20 mouse cellular contexts compared by ENCODE assay signal in the genomic region with DNA sequence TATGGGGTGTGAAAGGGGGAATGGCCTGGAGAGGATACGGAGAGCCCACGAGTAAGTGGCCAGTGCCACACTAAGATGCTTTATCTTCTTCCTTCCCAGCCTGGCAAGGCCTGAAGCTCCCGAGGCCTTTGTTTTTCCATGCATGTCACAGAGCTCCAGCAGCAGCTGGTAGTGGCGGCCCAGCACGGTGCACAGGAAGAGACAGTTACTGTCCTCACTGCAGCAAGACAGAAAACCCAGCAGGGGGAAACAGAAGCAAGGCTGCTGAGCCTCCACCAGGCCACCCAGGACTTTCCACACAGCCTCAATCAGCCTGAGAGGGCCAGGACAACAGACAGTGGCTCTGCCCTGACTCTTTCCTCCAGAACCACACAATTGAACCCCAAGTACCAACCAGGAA.
DNase-seq lines count a peak whose midpoint lies in the region; ATAC-seq and TF ChIP-seq lines count a peak whose summit lies in the region.
"Had no signal": no experiment of that assay in that cellular context is flagged by ENCODE, and none has a peak within 500 bp of the region (broad histone marks: within the 10 kb centered on the region; RNA-seq: fewer than 3 reads in every experiment).

No protein-coding gene starts in this region.

- DNase-seq in midbrain, postnatal 0 days (ENCODE audit: low spot score) = no peak
- DNase-seq in midbrain, embryonic 10.5 days (ENCODE audit: low spot score) = no peak
- DNase-seq in thymus, postnatal 14 days = peak; percentile 45
- DNase-seq in left cerebral cortex, postnatal 36 days (ENCODE audit: low spot score in 2 of 2) = no peak
- DNase-seq: adrenal gland, adult 2 months; cerebellum, adult 2 months; cerebellum, postnatal 36 days; forebrain, postnatal 0 days; kidney, adult 2 months; kidney, postnatal 14 days; left cerebral cortex, postnatal 4 days; lung, adult 2 months; lung, postnatal 4 days; right cerebral cortex, adult 18-20 months had no signal

- H3K27me3 ChIP-seq in hindbrain, embryonic 16.5 days (replicated peaks; ENCODE audit: control insufficient read depth, insufficient read depth, low read length) = no peaks in the 10 kb centered on the region
- no peaks in the 10 kb centered on the region for H3K27me3 ChIP-seq in hindbrain, embryonic 12.5 days
- H3K27me3 ChIP-seq in midbrain, postnatal 0 days (ENCODE audit: insufficient read depth, low read length) = no peaks in the 10 kb centered on the region
- H3K27me3 ChIP-seq in midbrain, embryonic 10.5 days (ENCODE audit: low read depth, poor library complexity, severe bottlenecking) = no peaks in the 10 kb centered on the region
- H3K27me3 ChIP-seq: embryonic facial prominence, embryonic 15.5 days had no signal

- H3K27ac ChIP-seq in hindbrain, embryonic 16.5 days (ENCODE audit: low read depth, low read length) = 0 out of 2 replicates have a peak overlapping the region, but pooled peaks have one; percentile 3
- H3K27ac ChIP-seq in hindbrain, embryonic 12.5 days = no peak overlapping the region
- no peak overlapping the region for H3K27ac ChIP-seq in midbrain, postnatal 0 days (ENCODE audit: low read depth, low read length)
- no peak overlapping the region for H3K27ac ChIP-seq in midbrain, embryonic 10.5 days (replicated peaks)
- H3K27ac ChIP-seq: embryonic facial prominence, embryonic 15.5 days had no signal

- no peaks in the 10 kb centered on the region for H3K36me3 ChIP-seq in hindbrain, embryonic 16.5 days (ENCODE audit: control insufficient read depth, insufficient read depth, low read length)
- H3K36me3 ChIP-seq in hindbrain, embryonic 12.5 days = no peaks in the 10 kb centered on the region
- H3K36me3 ChIP-seq in midbrain, postnatal 0 days (ENCODE audit: insufficient read depth, low read length) = no peaks in the 10 kb centered on the region
- peaks cover 34% of the 10 kb centered on the region for H3K36me3 ChIP-seq in midbrain, embryonic 10.5 days
- H3K36me3 ChIP-seq: embryonic facial prominence, embryonic 15.5 days had no signal

- no peaks in the 10 kb centered on the region for H3K9me3 ChIP-seq in hindbrain, embryonic 16.5 days (ENCODE audit: control insufficient read depth, low read length)
- no peaks in the 10 kb centered on the region for H3K9me3 ChIP-seq in hindbrain, embryonic 12.5 days (replicated peaks)
- H3K9me3 ChIP-seq in midbrain, postnatal 0 days (ENCODE audit: low read length) = no peaks in the 10 kb centered on the region
- H3K9me3 ChIP-seq in midbrain, embryonic 10.5 days (replicated peaks) = no peaks in the 10 kb centered on the region
- H3K9me3 ChIP-seq: embryonic facial prominence, embryonic 15.5 days had no signal

- 42% methylated on average over 4 of the region's 5 CpGs for whole genome bisulfite sequencing in hindbrain, embryonic 16.5 days
- 62% methylated on average over 5 of the region's 5 CpGs for WGBS in hindbrain, embryonic 12.5 days
- 58% methylated on average over 5 of the region's 5 CpGs for WGBS in midbrain, postnatal 0 days
- 60% methylated on average over 5 of the region's 5 CpGs for WGBS in midbrain, embryonic 10.5 days

- no peak overlapping the region for H3K4me3 ChIP-seq in hindbrain, embryonic 16.5 days (ENCODE audit: low read length)
- no peak overlapping the region for H3K4me3 ChIP-seq in hindbrain, embryonic 12.5 days
- no peak overlapping the region for H3K4me3 ChIP-seq in midbrain, postnatal 0 days (ENCODE audit: low read depth, low read length)
- no peak overlapping the region for H3K4me3 ChIP-seq in midbrain, embryonic 10.5 days
- H3K4me3 ChIP-seq: embryonic facial prominence, embryonic 15.5 days had no signal

- no peak overlapping the region for H3K9ac ChIP-seq in hindbrain, embryonic 16.5 days (ENCODE audit: low read depth, low read length)
- no peak overlapping the region for H3K9ac ChIP-seq in hindbrain, embryonic 12.5 days
- H3K9ac ChIP-seq in midbrain, postnatal 0 days (replicated peaks; ENCODE audit: low read length, poor library complexity, severe bottlenecking) = no peak overlapping the region
- H3K9ac ChIP-seq: embryonic facial prominence, embryonic 15.5 days; forebrain, postnatal 0 days had no signal

- intact Hi-C loops in left cerebral cortex, postnatal 36 days (cut with DNase I) = no loop called here

- no peak for ATAC-seq in hindbrain, embryonic 16.5 days
- ATAC-seq in hindbrain, embryonic 12.5 days (ENCODE audit: low FRiP score) = no peak
- ATAC-seq in midbrain, postnatal 0 days (ENCODE audit: low FRiP score) = no peak
- ATAC-seq in megakaryocyte progenitor cell, adult 5-6 weeks (replicated peaks; ENCODE audit: poor library complexity) = peak; percentile 45
- ATAC-seq: forebrain, postnatal 0 days had no signal

- H3K4me2 ChIP-seq in hindbrain, embryonic 16.5 days (ENCODE audit: low read length) = no peak overlapping the region
- no peak overlapping the region for H3K4me2 ChIP-seq in hindbrain, embryonic 12.5 days (replicated peaks)
- H3K4me2 ChIP-seq in midbrain, postnatal 0 days (ENCODE audit: low read depth, low read length, poor library complexity, severe bottlenecking) = no peak overlapping the region
- H3K4me2 ChIP-seq: embryonic facial prominence, embryonic 15.5 days; liver, embryonic 11.5 days; midbrain, embryonic 11.5 days had no signal

- peak; percentile 25 for TF ChIP-seq CTCF in midbrain, postnatal 0 days (IDR thresholded peaks at IDR 0.05)

- peaks cover 22% of the 10 kb centered on the region for H3K4me1 ChIP-seq in hindbrain, embryonic 16.5 days (ENCODE audit: control insufficient read depth, insufficient read depth, low read depth, low read length)
- peaks cover 29% of the 10 kb centered on the region for H3K4me1 ChIP-seq in hindbrain, embryonic 12.5 days
- H3K4me1 ChIP-seq in midbrain, postnatal 0 days (ENCODE audit: insufficient read depth, low read length) = peaks cover 13% of the 10 kb centered on the region
- peaks cover 26% of the 10 kb centered on the region for H3K4me1 ChIP-seq in midbrain, embryonic 10.5 days
